Mouse (Mus musculus): ENCODE results near the gene Rnase13. TPM values are rescaled to one million over a fixed set of nuclear protein-coding genes. Genes with fewer than 3 reads are reported as not detected.

Rnase13 gene
- not detected for polyA plus RNA-seq (2014; fragmentation: Illumina TruSeq; extraction: RNeasy Lipid Tissue Mini Kit (QIAGEN cat#74804); ENCODE audit: low read depth, low replicate concordance)

DNA sequence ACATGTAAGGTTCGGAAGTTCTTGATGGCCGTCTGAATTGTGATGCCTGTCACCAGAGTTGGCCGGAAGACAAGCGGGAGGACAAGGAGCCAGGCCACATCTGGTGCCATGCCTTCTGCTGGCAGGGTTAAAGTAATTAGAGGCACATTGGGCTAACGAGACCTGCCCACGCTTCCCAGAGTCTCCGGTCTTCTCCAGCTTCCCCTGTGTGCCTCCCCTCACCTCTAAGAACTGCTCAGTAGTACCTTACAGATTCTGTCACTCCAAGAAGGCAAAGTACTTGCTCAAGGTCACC, at the start of gene Rnase13:
Gene Rnase13, minus strand, starts transcription at position 203 of the 295 bp plus-strand sequence.

DNA sequence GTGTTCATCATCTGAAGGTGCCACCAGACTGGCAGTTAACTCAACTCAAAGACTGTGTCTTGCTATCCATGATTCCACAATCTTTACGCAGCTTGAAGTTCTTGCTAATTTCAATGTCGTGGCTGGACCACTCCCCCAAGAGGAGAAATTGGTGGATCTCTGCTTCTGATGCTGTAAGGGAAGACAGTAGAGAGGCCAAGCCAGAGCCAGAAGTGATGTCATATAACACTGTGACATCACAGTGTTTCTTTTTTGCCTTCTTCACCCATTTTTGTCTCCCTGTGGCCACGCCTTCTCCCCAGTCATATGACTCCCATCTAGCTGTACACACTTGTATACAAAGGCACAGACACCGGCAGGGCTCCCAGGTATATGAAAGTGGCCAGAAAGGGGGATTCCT, 4.4 kb downstream of the Rnase13 start, which contains the start of gene Tppp2:
Gene Tppp2, plus strand, starts transcription at position 301 of the 400 bp plus-strand sequence.

DNA sequence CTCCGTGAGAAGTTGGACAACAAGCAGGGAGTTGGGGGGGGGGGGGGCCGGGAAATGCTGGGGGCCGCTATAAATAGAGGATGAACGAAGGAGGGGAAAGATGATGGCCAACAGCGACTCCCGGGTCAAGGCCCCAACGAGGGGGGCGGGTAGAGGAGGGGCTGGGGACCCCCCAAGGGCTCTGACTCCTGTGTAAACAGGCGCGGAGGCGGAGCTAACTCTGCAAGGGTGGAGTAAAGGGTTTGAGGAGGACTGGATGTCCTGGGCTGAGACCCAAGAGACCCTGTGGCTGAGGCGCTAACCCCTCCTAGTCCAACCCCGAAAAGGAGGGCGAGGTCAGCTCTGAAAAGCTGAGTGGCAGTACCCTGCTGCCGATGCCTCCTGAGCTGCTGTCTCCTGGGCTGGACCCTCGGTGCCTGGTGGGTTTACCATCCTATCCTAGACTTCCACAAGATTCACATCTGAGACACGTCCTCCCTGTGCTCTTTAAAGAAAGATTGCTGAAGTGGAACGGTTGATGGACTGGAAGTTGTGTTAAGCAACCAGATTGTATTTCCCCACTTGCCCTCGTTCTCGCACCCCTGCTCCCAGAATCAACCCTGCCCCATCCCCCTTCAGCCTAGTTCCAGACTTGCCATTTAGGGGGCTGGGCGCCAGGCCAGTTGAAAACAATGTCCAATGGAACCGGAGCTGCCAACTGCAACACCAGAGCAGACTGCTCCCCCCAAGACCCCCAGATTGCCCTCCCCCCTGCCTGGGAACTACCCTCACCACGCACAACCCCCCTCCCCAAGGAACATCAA, 8.4 kb downstream of the Rnase13 start, which contains the start of gene Ndrg2:
Gene Ndrg2, minus strand, starts transcription at position 199 of the 803 bp plus-strand sequence.

DNA sequence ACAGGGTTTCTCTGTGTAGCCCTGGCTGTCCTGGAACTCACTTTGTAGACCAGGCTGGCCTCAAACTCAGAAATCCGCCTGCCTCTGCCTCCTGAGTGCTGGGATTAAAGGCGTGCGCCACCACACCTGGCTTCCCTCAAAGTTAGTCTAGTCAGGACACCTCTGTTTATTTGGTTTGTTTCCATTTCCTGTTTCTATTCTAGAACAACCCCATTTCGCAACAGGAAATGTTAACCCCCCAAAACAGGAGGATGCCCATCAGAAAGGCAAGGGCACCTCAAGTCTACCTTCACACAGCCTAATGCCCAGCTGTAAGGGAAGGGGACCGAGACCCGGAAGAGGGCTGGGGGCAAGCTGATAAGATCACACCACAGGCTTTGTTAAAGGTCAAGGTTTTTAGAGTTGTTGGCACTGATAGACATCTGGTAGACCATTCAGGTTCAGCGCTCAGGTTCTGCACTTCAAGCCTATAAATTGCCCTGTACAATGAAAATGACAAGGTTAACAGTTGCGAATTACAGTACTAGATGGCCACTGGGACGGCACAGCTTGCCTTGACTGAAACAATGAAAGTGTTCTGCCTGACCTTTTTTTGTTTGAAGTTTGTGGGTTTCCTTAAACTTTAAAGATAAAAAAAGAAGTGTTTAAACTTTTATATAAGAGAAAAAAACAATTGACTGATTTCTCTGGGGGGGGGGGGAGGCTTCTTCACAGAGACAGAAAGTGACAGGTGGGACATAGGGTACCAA, 30.2 kb downstream of the Rnase13 start, which contains the start of gene Slc39a2:
Gene Slc39a2, plus strand, starts transcription at position 699 of the 749 bp plus-strand sequence.

DNA sequence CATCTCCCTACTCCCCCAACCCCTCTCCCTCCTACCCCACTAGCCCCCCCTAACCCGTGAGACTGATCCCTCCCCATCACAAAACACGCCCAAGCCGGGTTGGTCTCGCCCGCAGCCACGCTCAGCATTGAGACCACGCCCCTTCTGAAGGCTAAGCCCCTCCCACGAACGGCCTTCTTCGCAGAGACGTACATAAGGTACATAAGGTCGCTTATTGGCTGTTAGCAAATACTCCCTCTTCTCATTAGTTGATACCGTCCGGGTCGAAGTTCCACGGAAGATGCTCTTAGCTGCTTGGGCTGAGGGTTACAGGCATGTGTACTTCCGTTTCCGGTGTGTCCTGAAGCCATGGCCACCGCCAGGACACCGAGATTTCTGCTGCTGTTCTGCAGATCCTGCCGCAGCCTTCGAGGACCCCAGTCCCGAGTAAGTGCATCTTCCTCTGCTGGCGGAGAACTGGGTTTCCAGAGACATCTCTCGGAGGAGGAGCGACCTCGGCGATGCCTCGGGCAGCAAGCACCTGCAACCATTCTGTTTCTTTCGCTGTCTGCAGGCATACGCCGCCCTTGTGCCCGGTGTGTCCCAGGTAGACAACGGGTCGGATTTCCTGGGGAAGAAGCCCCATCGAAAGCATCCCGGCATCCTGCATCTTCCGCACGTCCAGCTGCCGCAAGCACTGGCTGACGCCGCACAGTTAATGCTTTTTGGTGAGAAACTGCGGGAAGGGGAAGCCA, 37.8 kb downstream of the Rnase13 start, which contains the start of gene Mettl17:
Gene Mettl17, plus strand, starts transcription at position 245 of the 734 bp plus-strand sequence.

Other genes with a start within 250 kb of the Rnase13 start
- not detected for gene Gm17079, start 227.3 kb downstream of the Rnase13 start, polyA plus RNA-seq (2014; fragmentation: Illumina TruSeq; extraction: RNeasy Lipid Tissue Mini Kit (QIAGEN cat#74804); ENCODE audit: low read depth, low replicate concordance)
- gene Gm5800, start 205.6 kb downstream of the Rnase13 start, polyA plus RNA-seq (2014; fragmentation: Illumina TruSeq; extraction: RNeasy Lipid Tissue Mini Kit (QIAGEN cat#74804); ENCODE audit: low read depth, low replicate concordance), result not detected
- gene Ang4, start 149.2 kb downstream of the Rnase13 start, polyA plus RNA-seq (2014; fragmentation: Illumina TruSeq; extraction: RNeasy Lipid Tissue Mini Kit (QIAGEN cat#74804); ENCODE audit: low read depth, low replicate concordance), result 194 TPM
- 0.32 TPM for gene AY358078, start 122.7 kb downstream of the Rnase13 start, polyA plus RNA-seq (2014; fragmentation: Illumina TruSeq; extraction: RNeasy Lipid Tissue Mini Kit (QIAGEN cat#74804); ENCODE audit: low read depth, low replicate concordance)
- gene Ear6, start 69.1 kb downstream of the Rnase13 start, polyA plus RNA-seq (2014; fragmentation: Illumina TruSeq; extraction: RNeasy Lipid Tissue Mini Kit (QIAGEN cat#74804); ENCODE audit: low read depth, low replicate concordance), result not detected
- 11.0 TPM for gene Mettl17, start 37.9 kb downstream of the Rnase13 start, polyA plus RNA-seq (2014; fragmentation: Illumina TruSeq; extraction: RNeasy Lipid Tissue Mini Kit (QIAGEN cat#74804); ENCODE audit: low read depth, low replicate concordance)
- gene Slc39a2, start 29.9 kb downstream of the Rnase13 start, polyA plus RNA-seq (2014; fragmentation: Illumina TruSeq; extraction: RNeasy Lipid Tissue Mini Kit (QIAGEN cat#74804); ENCODE audit: low read depth, low replicate concordance), result 1.6 TPM
- 246 TPM for gene Ndrg2, start 8.6 kb downstream of the Rnase13 start, polyA plus RNA-seq (2014; fragmentation: Illumina TruSeq; extraction: RNeasy Lipid Tissue Mini Kit (QIAGEN cat#74804); ENCODE audit: low read depth, low replicate concordance)
- not detected for gene Tppp2, start 4.3 kb downstream of the Rnase13 start, polyA plus RNA-seq (2014; fragmentation: Illumina TruSeq; extraction: RNeasy Lipid Tissue Mini Kit (QIAGEN cat#74804); ENCODE audit: low read depth, low replicate concordance)
- gene Arhgef40, start 61.9 kb upstream of the Rnase13 start, polyA plus RNA-seq (2014; fragmentation: Illumina TruSeq; extraction: RNeasy Lipid Tissue Mini Kit (QIAGEN cat#74804); ENCODE audit: low read depth, low replicate concordance), result 6.1 TPM
- gene Tmem253, start 92.9 kb upstream of the Rnase13 start, polyA plus RNA-seq (2014; fragmentation: Illumina TruSeq; extraction: RNeasy Lipid Tissue Mini Kit (QIAGEN cat#74804); ENCODE audit: low read depth, low replicate concordance), result 3.0 TPM
- 1.7 TPM for gene Zfp219, start 98.0 kb upstream of the Rnase13 start, polyA plus RNA-seq (2014; fragmentation: Illumina TruSeq; extraction: RNeasy Lipid Tissue Mini Kit (QIAGEN cat#74804); ENCODE audit: low read depth, low replicate concordance)
- gene Olfr221, start 119.7 kb upstream of the Rnase13 start, polyA plus RNA-seq (2014; fragmentation: Illumina TruSeq; extraction: RNeasy Lipid Tissue Mini Kit (QIAGEN cat#74804); ENCODE audit: low read depth, low replicate concordance), result not detected
- gene Hnrnpc, start 181.3 kb upstream of the Rnase13 start, polyA plus RNA-seq (2014; fragmentation: Illumina TruSeq; extraction: RNeasy Lipid Tissue Mini Kit (QIAGEN cat#74804); ENCODE audit: low read depth, low replicate concordance), result 368 TPM
- 5.5 TPM for gene Rpgrip1, start 187.9 kb upstream of the Rnase13 start, polyA plus RNA-seq (2014; fragmentation: Illumina TruSeq; extraction: RNeasy Lipid Tissue Mini Kit (QIAGEN cat#74804); ENCODE audit: low read depth, low replicate concordance)